Mouse (Mus musculus): Measurements from ENCODE around the gene Ush1g. TPM values are rescaled to one million over a fixed set of nuclear protein-coding genes. Genes with fewer than 3 reads are reported as not detected.

The Ush1g gene
- polyA plus RNA-seq, 1 experiment from 2014 or later: not detected

DNA sequence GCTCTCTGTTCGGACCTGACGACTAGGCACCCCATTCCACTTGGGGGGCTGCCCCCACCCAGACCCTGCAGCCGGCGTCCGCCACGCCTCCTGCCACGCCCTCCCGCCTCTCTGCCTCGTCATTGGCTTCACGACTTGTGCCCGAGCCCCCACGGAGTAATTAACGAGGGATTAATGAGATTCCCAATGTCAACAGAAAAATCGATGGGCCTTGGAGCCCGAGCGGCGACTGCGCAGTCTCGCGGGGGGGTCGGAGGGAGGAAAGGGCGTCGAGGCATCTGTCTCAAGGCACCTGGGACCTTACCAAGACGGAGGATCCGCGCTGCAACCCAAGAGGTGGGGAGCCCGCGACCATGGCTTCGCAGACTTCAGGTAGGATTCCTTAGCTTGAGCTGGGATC is 12.7 kb upstream of the Ush1g start, which contains the start of gene Otop3:
Gene Otop3 (plus strand): TSS at position 201 of the 400 bp plus-strand sequence.
- ATAC-seq (ENCODE audit: insufficient number of reproducible peaks, insufficient read depth, low FRiP score, low TSS enrichment, low read depth): no peak
- H3K27ac ChIP-seq: no peak within 1 kb of the TSS
- H3K4me3 ChIP-seq (replicated peaks): peak within 1 kb of the TSS; percentile 16; the same call in 1 of the 2 replicates
- no peaks in the 10 kb centered on the region for H3K36me3 ChIP-seq
- H3K9ac ChIP-seq (replicated peaks): no peak within 1 kb of the TSS
- H3K4me1 ChIP-seq (replicated peaks): peaks cover 6% of the 10 kb centered on the region; the same call in 1 of the 2 replicates
- peaks cover 85% of the 10 kb centered on the region for H3K27me3 ChIP-seq
- H3K4me2 ChIP-seq: peak within 1 kb of the TSS; percentile 37
- 6% methylated on average over 29 of the region's 29 CpGs for WGBS
- no peaks in the 10 kb centered on the region for H3K9me3 ChIP-seq

DNA sequence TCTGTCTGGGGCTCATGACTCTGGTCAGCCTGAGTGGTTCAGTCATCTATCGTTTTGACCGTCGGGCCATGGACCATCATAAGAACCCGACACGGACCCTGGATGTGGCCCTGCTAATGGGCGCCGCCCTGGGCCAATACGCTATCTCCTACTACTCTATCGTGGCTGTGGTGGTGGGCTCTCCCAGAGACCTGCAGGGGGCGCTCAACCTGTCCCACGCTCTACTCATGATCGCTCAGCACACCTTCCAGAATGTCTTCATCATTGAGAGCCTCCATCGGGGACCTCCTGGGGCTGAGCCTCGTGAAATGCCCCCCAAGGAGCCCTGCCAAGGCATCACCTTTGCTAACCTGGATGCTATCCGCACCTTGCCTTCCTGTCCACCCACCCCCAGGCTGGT is 7.5 kb upstream of the Ush1g start:
- Histone ChIP-seq H3K4me3 (replicated peaks) (no peak overlapping the region), H3K36me3 (no peaks in the 10 kb centered on the region), H3K4me2 (no peak overlapping the region), H3K9me3 (no peaks in the 10 kb centered on the region), H3K27me3 (peaks cover 89% of the 10 kb centered on the region), H3K9ac (replicated peaks) (no peak overlapping the region), H3K27ac (no peak overlapping the region), H3K4me1 (replicated peaks) (peaks cover under 1% of the 10 kb centered on the region; the same call in 1 of the 2 replicates)
- 71% methylated on average over 15 of the region's 15 CpGs for WGBS
- no peak for ATAC-seq (ENCODE audit: insufficient number of reproducible peaks, insufficient read depth, low FRiP score, low TSS enrichment, low read depth)

DNA sequence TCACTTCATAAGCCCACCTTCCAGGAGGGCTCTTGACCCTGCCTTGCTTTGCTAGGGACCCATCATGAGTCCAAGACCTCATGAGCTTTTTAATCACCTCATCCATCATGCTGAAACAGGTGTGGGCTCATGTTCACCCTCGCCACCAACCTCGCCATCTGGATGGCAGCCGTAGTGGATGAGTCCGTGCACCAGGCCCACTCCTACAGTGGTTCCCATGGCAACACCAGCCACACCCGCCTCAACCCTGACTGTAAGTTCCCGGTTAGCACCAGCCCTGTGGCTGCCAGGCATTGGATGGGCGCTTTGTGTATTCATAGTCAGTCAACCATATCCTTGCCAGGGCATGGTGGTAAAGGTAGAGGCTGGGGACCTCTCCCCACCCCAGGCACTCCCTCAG is 4.9 kb upstream of the Ush1g start:
- Histone ChIP-seq H3K9ac (replicated peaks) (no peak overlapping the region), H3K4me3 (replicated peaks) (no peak overlapping the region), H3K27me3 (peaks cover 89% of the 10 kb centered on the region), H3K9me3 (no peaks in the 10 kb centered on the region), H3K4me1 (replicated peaks) (peaks cover 8% of the 10 kb centered on the region; the same call in 1 of the 2 replicates), H3K4me2 (no peak overlapping the region), H3K36me3 (no peaks in the 10 kb centered on the region), H3K27ac (no peak overlapping the region)
- 61% methylated on average over 7 of the region's 7 CpGs for WGBS
- ATAC-seq (ENCODE audit: insufficient number of reproducible peaks, insufficient read depth, low FRiP score, low TSS enrichment, low read depth): no peak

DNA sequence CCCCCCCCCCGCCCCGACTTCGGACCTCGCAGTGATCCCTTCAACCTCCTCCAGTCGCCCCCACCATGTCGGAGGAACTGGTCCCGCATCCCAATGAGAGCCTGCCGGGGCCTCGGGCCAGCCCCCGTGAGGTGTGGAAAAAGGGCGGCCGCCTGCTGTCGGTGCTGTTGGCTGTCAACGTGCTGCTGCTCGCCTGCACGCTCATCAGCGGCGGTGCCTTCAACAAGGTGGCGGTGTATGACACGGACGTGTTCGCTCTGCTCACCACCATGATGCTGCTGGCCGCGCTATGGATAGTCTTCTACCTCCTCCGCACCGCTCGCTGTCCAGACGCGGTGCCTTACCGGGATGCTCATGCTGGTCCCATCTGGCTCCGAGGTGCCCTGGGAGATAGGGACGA is 1.5 kb upstream of the Ush1g start:
- H3K9me3 ChIP-seq: no peaks in the 10 kb centered on the region
- no peak overlapping the region for H3K27ac ChIP-seq
- H3K4me2 ChIP-seq: no peak overlapping the region
- H3K9ac ChIP-seq (replicated peaks): no peak overlapping the region
- ATAC-seq (ENCODE audit: insufficient number of reproducible peaks, insufficient read depth, low FRiP score, low TSS enrichment, low read depth): no peak
- 14% methylated on average over 32 of the region's 32 CpGs for WGBS
- H3K4me3 ChIP-seq (replicated peaks): no peak overlapping the region
- H3K27me3 ChIP-seq: peaks cover 95% of the 10 kb centered on the region
- peaks cover 9% of the 10 kb centered on the region; the same call in 1 of the 2 replicates for H3K4me1 ChIP-seq (replicated peaks)
- no peaks in the 10 kb centered on the region for H3K36me3 ChIP-seq

DNA sequence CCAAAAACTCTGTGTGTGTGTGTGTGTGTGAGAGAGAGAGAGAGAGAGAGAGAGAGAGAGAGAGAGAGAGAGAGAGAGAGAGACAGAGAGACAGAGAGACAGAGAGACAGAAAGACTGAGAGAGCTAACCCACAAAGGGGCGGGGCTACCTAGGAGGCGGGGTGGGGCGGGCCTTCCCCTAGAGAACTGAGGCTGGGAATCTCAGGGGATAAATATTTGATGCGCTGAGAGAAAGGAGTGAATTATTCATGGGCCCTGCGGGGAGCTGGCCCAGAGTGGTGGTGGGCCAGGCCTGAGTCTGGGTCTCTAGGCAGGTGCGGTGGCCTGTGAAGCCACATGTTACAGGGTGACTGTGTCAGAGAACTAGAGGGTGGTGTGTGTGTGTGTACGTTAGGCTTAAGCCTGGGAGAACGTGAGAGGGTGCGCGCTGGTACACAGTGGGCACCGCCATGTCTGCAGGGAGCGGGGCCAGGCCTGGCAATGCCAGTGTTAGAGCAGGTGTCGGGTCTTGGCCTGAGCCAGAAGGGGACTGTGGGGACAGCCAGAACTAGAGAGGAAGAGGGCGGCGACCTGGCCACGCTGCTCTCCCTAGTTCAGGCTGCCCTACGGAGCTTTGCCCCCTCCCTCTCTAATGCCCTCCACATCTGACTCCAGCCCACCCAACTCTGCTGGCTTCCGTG is 2.0 kb downstream of the Ush1g start:
- Histone ChIP-seq H3K4me3 (replicated peaks) (no peak overlapping the region), H3K4me1 (replicated peaks) (peaks cover 9% of the 10 kb centered on the region; the same call in 1 of the 2 replicates), H3K36me3 (no peaks in the 10 kb centered on the region), H3K27ac (no peak overlapping the region), H3K9me3 (no peaks in the 10 kb centered on the region), H3K4me2 (no peak overlapping the region), H3K27me3 (peaks cover 100% of the 10 kb centered on the region), H3K9ac (replicated peaks) (no peak overlapping the region)
- 4% methylated on average over 18 of the region's 18 CpGs for WGBS
- ATAC-seq (ENCODE audit: insufficient number of reproducible peaks, insufficient read depth, low FRiP score, low TSS enrichment, low read depth): no peak

DNA sequence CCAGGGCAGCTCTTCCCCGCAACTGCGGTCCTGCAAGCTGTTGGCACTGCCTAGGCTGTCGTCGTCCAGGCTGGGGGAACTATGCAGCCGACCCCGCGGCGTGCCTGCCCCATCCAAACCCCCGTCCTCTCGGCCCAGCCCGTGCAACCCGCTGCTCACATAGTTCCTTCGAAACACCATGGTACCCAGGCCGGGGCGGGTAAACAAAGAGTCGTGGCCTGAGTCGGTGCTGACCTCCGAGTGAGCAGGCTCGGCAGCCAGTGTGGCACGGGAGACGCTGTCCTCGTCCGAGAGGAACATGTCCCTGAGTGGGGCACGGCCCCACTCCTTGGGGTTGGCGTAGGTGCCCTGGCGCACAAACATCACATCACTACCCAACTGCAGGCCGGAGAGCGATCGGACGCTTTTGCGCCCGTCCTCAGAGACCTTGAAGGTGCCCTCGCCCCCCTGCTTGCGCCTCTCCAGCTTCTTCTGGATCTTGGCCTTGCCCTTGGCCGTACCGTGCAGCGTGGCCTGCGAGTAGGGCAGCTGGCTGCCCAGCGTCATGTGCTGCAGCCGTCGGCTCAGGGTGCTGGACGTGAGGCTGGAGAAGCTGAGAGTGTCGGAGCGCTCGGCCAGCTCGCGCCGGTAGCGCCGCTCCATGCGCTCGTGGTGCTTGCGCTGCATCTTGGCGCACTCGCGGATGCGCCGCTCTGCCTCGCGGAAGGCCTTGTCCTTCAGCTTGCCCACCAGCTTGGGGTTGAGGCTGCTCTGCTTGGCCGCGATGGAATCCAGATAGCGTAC is 3.4 kb downstream of the Ush1g start:
- H3K27ac ChIP-seq: no peak overlapping the region
- H3K36me3 ChIP-seq: no peaks in the 10 kb centered on the region
- no peak overlapping the region for H3K9ac ChIP-seq (replicated peaks)
- whole genome bisulfite sequencing: 4% methylated on average over 63 of the region's 63 CpGs
- H3K4me3 ChIP-seq (replicated peaks): peak overlapping the region; percentile 18; the same call in 1 of the 2 replicates
- H3K9me3 ChIP-seq: no peaks in the 10 kb centered on the region
- peaks cover 9% of the 10 kb centered on the region; the same call in 1 of the 2 replicates for H3K4me1 ChIP-seq (replicated peaks)
- ATAC-seq (ENCODE audit: insufficient number of reproducible peaks, insufficient read depth, low FRiP score, low TSS enrichment, low read depth): no peak
- H3K4me2 ChIP-seq: no peak overlapping the region
- H3K27me3 ChIP-seq: peaks cover 100% of the 10 kb centered on the region

DNA sequence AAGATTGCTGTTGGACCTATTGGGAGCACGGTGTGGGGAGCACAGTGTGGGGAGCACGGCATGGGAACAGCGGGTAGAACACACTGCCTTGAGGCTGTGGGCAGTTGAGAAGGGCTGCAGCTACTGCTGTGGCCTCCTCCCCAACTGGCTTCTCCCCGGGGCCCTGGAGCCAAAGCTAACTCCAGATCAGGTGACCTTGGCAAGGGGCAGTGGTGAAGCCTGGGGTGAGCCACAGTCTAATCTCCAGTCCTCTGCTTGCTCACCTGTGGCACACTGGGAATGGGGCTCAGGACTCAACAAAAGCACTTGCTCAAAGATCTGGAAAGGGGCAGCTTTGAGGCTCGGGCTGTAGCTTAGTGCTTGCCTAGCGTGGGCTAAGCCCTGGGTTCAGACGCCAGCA is 4.6 kb downstream of the Ush1g start:
- H3K36me3 ChIP-seq: no peaks in the 10 kb centered on the region
- ATAC-seq (ENCODE audit: insufficient number of reproducible peaks, insufficient read depth, low FRiP score, low TSS enrichment, low read depth): no peak
- WGBS: 67% methylated on average over 7 of the region's 7 CpGs
- H3K27me3 ChIP-seq: peaks cover 100% of the 10 kb centered on the region
- no peaks in the 10 kb centered on the region for H3K9me3 ChIP-seq
- H3K4me3 ChIP-seq (replicated peaks): no peak overlapping the region
- peaks cover 5% of the 10 kb centered on the region; the same call in 1 of the 2 replicates for H3K4me1 ChIP-seq (replicated peaks)
- H3K9ac ChIP-seq (replicated peaks): no peak overlapping the region
- no peak overlapping the region for H3K4me2 ChIP-seq
- H3K27ac ChIP-seq: no peak overlapping the region

DNA sequence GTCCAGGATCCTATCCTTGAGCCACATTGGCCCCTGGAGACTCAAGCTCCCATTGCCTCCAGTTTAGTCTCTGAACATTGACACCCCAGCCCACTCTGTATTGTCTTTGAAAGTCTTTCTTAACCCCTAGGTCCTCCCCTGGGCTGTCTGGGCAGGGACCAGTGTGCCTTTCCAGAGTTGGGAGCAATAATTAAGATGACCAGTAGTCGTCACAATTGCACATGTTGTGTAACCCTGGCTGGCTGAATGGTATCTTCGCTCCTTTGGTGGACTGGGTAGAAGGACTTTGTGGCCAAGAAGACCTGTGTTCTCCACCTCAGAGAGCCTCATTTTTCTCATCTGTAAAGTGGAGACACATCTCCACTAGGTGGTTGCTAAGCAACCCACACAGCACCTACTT is 7.6 kb downstream of the Ush1g start:
- Histone ChIP-seq H3K9me3 (no peaks in the 10 kb centered on the region), H3K4me3 (replicated peaks) (no peak overlapping the region), H3K27me3 (peaks cover 82% of the 10 kb centered on the region), H3K4me1 (replicated peaks) (no peaks in the 10 kb centered on the region), H3K36me3 (no peaks in the 10 kb centered on the region), H3K4me2 (no peak overlapping the region), H3K9ac (replicated peaks) (no peak overlapping the region), H3K27ac (no peak overlapping the region)
- ATAC-seq (ENCODE audit: insufficient number of reproducible peaks, insufficient read depth, low FRiP score, low TSS enrichment, low read depth): no peak
- WGBS: 46% methylated on average over 2 of the region's 2 CpGs

DNA sequence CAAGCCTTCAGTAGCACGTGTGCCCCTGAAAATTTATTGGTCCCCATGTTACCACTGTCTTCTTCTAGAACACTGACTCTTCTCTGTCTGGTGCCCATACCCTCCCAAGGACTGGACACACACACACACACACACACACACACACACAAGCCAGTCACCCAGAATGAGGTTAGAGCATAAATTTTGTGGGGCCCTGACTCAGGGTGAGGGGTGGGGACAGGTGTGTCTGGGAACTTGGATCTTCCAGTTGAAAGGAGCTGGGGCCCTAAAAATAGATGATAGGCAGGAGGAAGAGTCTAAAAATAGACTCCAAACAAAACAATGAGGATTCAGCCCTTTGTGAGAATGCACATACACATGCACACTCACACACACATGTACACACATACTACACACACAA is 13.1 kb downstream of the Ush1g start:
- no peaks in the 10 kb centered on the region; the same call in 1 of the 2 replicates for H3K4me1 ChIP-seq (replicated peaks)
- H3K9ac ChIP-seq (replicated peaks): no peak overlapping the region
- no peaks in the 10 kb centered on the region for H3K9me3 ChIP-seq
- no peak for ATAC-seq (ENCODE audit: insufficient number of reproducible peaks, insufficient read depth, low FRiP score, low TSS enrichment, low read depth)
- no peak overlapping the region for H3K27ac ChIP-seq
- no peak overlapping the region for H3K4me2 ChIP-seq
- H3K4me3 ChIP-seq (replicated peaks): no peak overlapping the region
- no peaks in the 10 kb centered on the region for H3K36me3 ChIP-seq
- WGBS: 65% methylated on average over 1 of the region's 1 CpGs
- peaks cover 66% of the 10 kb centered on the region for H3K27me3 ChIP-seq

DNA sequence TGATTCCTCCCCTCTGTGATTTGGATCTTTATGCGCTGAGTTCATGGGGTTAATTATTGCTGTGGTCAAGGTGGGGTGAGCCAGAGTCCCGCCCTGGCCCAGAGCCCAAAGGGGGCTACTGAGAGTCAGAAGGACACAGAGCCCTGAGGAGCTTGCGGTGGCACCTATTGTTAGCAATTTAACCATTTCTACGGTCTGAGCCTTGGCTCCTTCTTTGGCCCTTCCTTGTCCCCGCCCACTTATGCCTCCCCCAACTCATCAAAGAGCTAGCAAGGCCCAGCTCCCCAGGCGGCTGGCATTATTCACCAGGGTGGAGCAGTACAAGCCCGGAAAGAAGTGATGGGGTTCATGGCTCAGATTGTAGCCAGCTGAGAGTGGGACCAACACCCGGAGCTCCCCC is 15.0 kb downstream of the Ush1g start, which contains the start of gene Otop2:
Gene Otop2 (plus strand): TSS at position 301 of the 400 bp plus-strand sequence.
- Histone ChIP-seq H3K9ac (replicated peaks) (no peak within 1 kb of the TSS), H3K4me3 (replicated peaks) (no peak within 1 kb of the TSS), H3K9me3 (no peaks in the 10 kb centered on the region), H3K27me3 (peaks cover 50% of the 10 kb centered on the region), H3K4me2 (no peak within 1 kb of the TSS), H3K27ac (no peak within 1 kb of the TSS), H3K4me1 (replicated peaks) (no peaks in the 10 kb centered on the region; the same call in 1 of the 2 replicates), H3K36me3 (no peaks in the 10 kb centered on the region)
- 14% methylated on average over 8 of the region's 8 CpGs for WGBS
- no peak for ATAC-seq (ENCODE audit: insufficient number of reproducible peaks, insufficient read depth, low FRiP score, low TSS enrichment, low read depth)

DNA sequence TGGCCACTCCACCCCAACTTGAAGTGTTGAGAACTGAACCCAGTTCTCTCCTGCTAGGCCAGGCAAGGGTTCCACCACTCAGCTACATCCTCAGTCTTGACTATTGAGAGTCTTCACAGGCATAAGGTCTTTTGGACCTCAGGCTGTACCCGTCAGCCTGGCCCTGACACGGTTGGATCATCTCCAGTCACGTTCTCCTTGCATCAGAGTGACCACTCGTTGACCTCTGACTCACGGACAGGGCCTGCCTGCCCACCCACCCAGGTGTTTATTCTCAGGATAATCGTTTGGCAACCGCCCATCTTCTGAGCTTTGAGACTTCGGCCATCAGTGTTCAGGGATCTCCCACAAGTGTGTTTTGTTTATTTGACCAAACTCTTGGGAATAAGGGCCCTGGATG is 18.7 kb downstream of the Ush1g start:
- Histone ChIP-seq H3K4me2 (no peak overlapping the region), H3K27me3 (peaks cover 56% of the 10 kb centered on the region), H3K27ac (no peak overlapping the region), H3K36me3 (no peaks in the 10 kb centered on the region), H3K4me1 (replicated peaks) (no peaks in the 10 kb centered on the region; the same call in 1 of the 2 replicates), H3K9ac (replicated peaks) (no peak overlapping the region), H3K4me3 (replicated peaks) (no peak overlapping the region), H3K9me3 (0 out of 2 replicates have a peak, but pooled peaks cover 6% of the 10 kb centered on the region)
- WGBS: 67% methylated on average over 8 of the region's 8 CpGs
- no peak for ATAC-seq (ENCODE audit: insufficient number of reproducible peaks, insufficient read depth, low FRiP score, low TSS enrichment, low read depth)

Data from limb, embryonic 12.5 days (tissue).